Mouse (Mus musculus): ENCODE measurements around the gene Ptpn21. TPM values are rescaled to one million over a fixed set of nuclear protein-coding genes. Genes with fewer than 3 reads are reported as not detected.

Gene Ptpn21
- total and polyA plus RNA-seq, 2 experiments from 2014 or later, result 5.4 to 16.0 TPM

GRCm38 (mm10) chr12:98627392-98628259 is 109.6 kb downstream of the Ptpn21 start, which contains the start of gene Spata7:
Gene Spata7, plus strand, starts transcription at chr12:98628157.
- Histone ChIP-seq H3K9me3 (replicated peaks; ENCODE audit: control insufficient read depth, low read length) (no peaks in the 10 kb centered on the region), H3K4me3 (ENCODE audit: low read depth, low read length) (peak within 1 kb of the TSS; percentile 76), H3K27me3 (ENCODE audit: control insufficient read depth, insufficient read depth, low read length) (no peaks in the 10 kb centered on the region), H3K4me2 (ENCODE audit: low read depth, low read length) (peak within 1 kb of the TSS; percentile 81), H3K27ac (ENCODE audit: low read depth) (peak within 1 kb of the TSS; percentile 15; the same call in 1 of the 2 replicates), H3K9ac (replicated peaks; ENCODE audit: low read depth, low read length) (peak within 1 kb of the TSS; percentile 60), H3K36me3 (replicated peaks; ENCODE audit: control insufficient read depth, insufficient read depth, low read length) (peaks cover 2% of the 10 kb centered on the region; the same call in 1 of the 2 replicates), H3K4me1 (ENCODE audit: control insufficient read depth, insufficient read depth) (peaks cover 7% of the 10 kb centered on the region; the same call in 1 of the 2 replicates)
- 2% methylated on average over 30 of the region's 32 CpGs for WGBS
- TF ChIP-seq EP300 (IDR thresholded peaks at IDR 0.05; ENCODE audit: low read depth) (no peak), CTCF (IDR thresholded peaks at IDR 0.05; ENCODE audit: low read depth) (no peak)
- peak; percentile 96 for DNase-seq (ENCODE audit: low spot score)
- ATAC-seq (ENCODE audit: insufficient read depth, low read depth), result peak; percentile 97

Other genes starting within 250 kb of the Ptpn21 start
- not detected in 2 replicates for gene Kcnk10, start 159.1 kb downstream of the Ptpn21 start, total RNA-seq (2014; rRNA removed; ENCODE audit: low replicate concordance)
- gene Kcnk10, start 159.1 kb downstream of the Ptpn21 start, polyA plus RNA-seq (2015; fragmentation: Nextera tagmentation; extraction: Ambion mirVana), result not detected in 2 replicates
- 3.3 and 7.2 TPM in 2 replicates for gene Spata7, start 109.2 kb downstream of the Ptpn21 start, total RNA-seq (2014; rRNA removed; ENCODE audit: low replicate concordance)
- 8.7 and 9.7 TPM in 2 replicates for gene Spata7, start 109.2 kb downstream of the Ptpn21 start, polyA plus RNA-seq (2015; fragmentation: Nextera tagmentation; extraction: Ambion mirVana)
- gene Zc3h14, start 9.6 kb upstream of the Ptpn21 start, total RNA-seq (2014; rRNA removed; ENCODE audit: low replicate concordance), result 73.1 TPM in 2 replicates
- gene Zc3h14, start 9.6 kb upstream of the Ptpn21 start, polyA plus RNA-seq (2015; fragmentation: Nextera tagmentation; extraction: Ambion mirVana), result 64.4 and 64.6 TPM in 2 replicates
- 4.3 and 9.6 TPM in 2 replicates for gene Eml5, start 164.1 kb upstream of the Ptpn21 start, total RNA-seq (2014; rRNA removed; ENCODE audit: low replicate concordance)
- gene Eml5, start 164.1 kb upstream of the Ptpn21 start, polyA plus RNA-seq (2015; fragmentation: Nextera tagmentation; extraction: Ambion mirVana), result 1.5 TPM in 2 replicates
- gene Ttc8, start 183.2 kb upstream of the Ptpn21 start, total RNA-seq (2014; rRNA removed; ENCODE audit: low replicate concordance), result 9.7 and 18.7 TPM in 2 replicates
- gene Ttc8, start 183.2 kb upstream of the Ptpn21 start, polyA plus RNA-seq (2015; fragmentation: Nextera tagmentation; extraction: Ambion mirVana), result 8.4 and 8.5 TPM in 2 replicates